17 mouse cellular contexts compared by ENCODE assay signal in the genomic region with DNA sequence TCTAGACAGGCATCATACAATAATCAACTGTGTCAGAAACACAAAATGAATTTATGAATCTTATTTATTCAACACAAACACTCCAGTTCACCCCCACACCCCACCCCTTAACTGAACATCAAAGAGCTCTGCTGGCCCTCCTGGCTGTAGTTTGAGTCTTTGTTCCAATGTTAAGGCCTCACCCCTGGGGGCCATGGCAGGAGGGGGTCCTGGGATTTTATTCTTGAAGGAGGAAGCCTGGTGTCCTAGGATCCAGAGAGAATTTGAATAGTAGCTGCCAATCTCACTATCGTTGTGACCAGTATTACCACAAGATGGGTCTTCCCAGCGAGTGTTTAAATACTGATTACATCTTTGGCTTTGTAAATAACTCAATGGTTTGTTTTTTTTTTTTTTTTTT.
DNase-seq lines count a peak whose midpoint lies in the region; ATAC-seq and TF ChIP-seq lines count a peak whose summit lies in the region.
"Had no signal": no experiment of that assay in that cellular context is flagged by ENCODE, and none has a peak within 500 bp of the region (broad histone marks: within the 10 kb centered on the region; RNA-seq: fewer than 3 reads in every experiment).

No protein-coding gene starts in this region.

- H3K27ac ChIP-seq in forebrain, embryonic 11.5 days (ENCODE audit: low read depth, low read length): peak overlapping the region; percentile 80
- peak overlapping the region; percentile 77 for H3K27ac ChIP-seq in hindbrain, embryonic 12.5 days
- peak overlapping the region; percentile 85 for H3K27ac ChIP-seq in midbrain, embryonic 13.5 days
- H3K27ac ChIP-seq in lung, postnatal 0 days (ENCODE audit: low read length): no peak overlapping the region
- H3K27ac ChIP-seq: limb, embryonic 15.5 days; liver, embryonic 15.5 days; stomach, postnatal 0 days had no signal

- TF ChIP-seq CTCF in lung, postnatal 0 days (IDR thresholded peaks at IDR 0.05): no peak

- H3K27me3 ChIP-seq in forebrain, embryonic 11.5 days (ENCODE audit: control insufficient read depth, insufficient read depth, low read length): no peaks in the 10 kb centered on the region
- H3K27me3 ChIP-seq in hindbrain, embryonic 12.5 days: peaks cover 4% of the 10 kb centered on the region; the same call in 1 of the 2 replicates
- H3K27me3 ChIP-seq in midbrain, embryonic 13.5 days: peaks cover 12% of the 10 kb centered on the region
- H3K27me3 ChIP-seq in lung, postnatal 0 days (replicated peaks; ENCODE audit: insufficient read depth, low read length): no peaks in the 10 kb centered on the region
- H3K27me3 ChIP-seq: limb, embryonic 15.5 days; liver, embryonic 15.5 days had no signal

- H3K9me3 ChIP-seq in forebrain, embryonic 11.5 days (ENCODE audit: control insufficient read depth, low read length): no peaks in the 10 kb centered on the region
- no peaks in the 10 kb centered on the region for H3K9me3 ChIP-seq in hindbrain, embryonic 12.5 days (replicated peaks)
- H3K9me3 ChIP-seq in midbrain, embryonic 13.5 days: no peaks in the 10 kb centered on the region
- H3K9me3 ChIP-seq in lung, postnatal 0 days (ENCODE audit: low read length): no peaks in the 10 kb centered on the region
- H3K9me3 ChIP-seq: limb, embryonic 15.5 days; liver, embryonic 15.5 days had no signal

- H3K36me3 ChIP-seq in forebrain, embryonic 11.5 days (ENCODE audit: control insufficient read depth, insufficient read depth, low read length): no peaks in the 10 kb centered on the region
- H3K36me3 ChIP-seq in hindbrain, embryonic 12.5 days: no peaks in the 10 kb centered on the region
- H3K36me3 ChIP-seq in midbrain, embryonic 13.5 days: no peaks in the 10 kb centered on the region
- no peaks in the 10 kb centered on the region for H3K36me3 ChIP-seq in lung, postnatal 0 days (ENCODE audit: insufficient read depth, low read length)
- H3K36me3 ChIP-seq: G1E; limb, embryonic 15.5 days; liver, embryonic 15.5 days had no signal

- WGBS in forebrain, embryonic 11.5 days: 3% methylated on average over 2 of the region's 2 CpGs
- WGBS in hindbrain, embryonic 12.5 days: 14% methylated on average over 2 of the region's 2 CpGs
- WGBS in midbrain, embryonic 13.5 days: 3% methylated on average over 2 of the region's 2 CpGs
- 29% methylated on average over 2 of the region's 2 CpGs for WGBS in lung, postnatal 0 days

- TF ChIP-seq EP300 in lung, postnatal 0 days (IDR thresholded peaks at IDR 0.05): no peak

- H3K4me1 ChIP-seq in forebrain, embryonic 11.5 days (replicated peaks; ENCODE audit: control insufficient read depth, insufficient read depth, low read length): peaks cover 44% of the 10 kb centered on the region
- H3K4me1 ChIP-seq in hindbrain, embryonic 12.5 days: peaks cover 44% of the 10 kb centered on the region
- H3K4me1 ChIP-seq in midbrain, embryonic 13.5 days (replicated peaks): peaks cover 44% of the 10 kb centered on the region
- H3K4me1 ChIP-seq in lung, postnatal 0 days (ENCODE audit: insufficient read depth, low read depth, low read length): no peaks in the 10 kb centered on the region
- H3K4me1 ChIP-seq: liver, embryonic 15.5 days; megakaryocyte, embryonic 14.5 days had no signal

- H3K4me2 ChIP-seq in forebrain, embryonic 11.5 days (ENCODE audit: low read depth, low read length, severe bottlenecking): peak overlapping the region; percentile 27; the same call in 1 of the 2 replicates
- no peak overlapping the region for H3K4me2 ChIP-seq in hindbrain, embryonic 12.5 days (replicated peaks)
- H3K4me2 ChIP-seq in midbrain, embryonic 13.5 days (replicated peaks): no peak overlapping the region
- H3K4me2 ChIP-seq in lung, postnatal 0 days (replicated peaks; ENCODE audit: low read depth, low read length): no peak overlapping the region
- H3K4me2 ChIP-seq: limb, embryonic 15.5 days; liver, embryonic 15.5 days had no signal

- no peak overlapping the region for H3K4me3 ChIP-seq in forebrain, embryonic 11.5 days (ENCODE audit: low read depth, low read length)
- H3K4me3 ChIP-seq in hindbrain, embryonic 12.5 days: no peak overlapping the region
- no peak overlapping the region for H3K4me3 ChIP-seq in midbrain, embryonic 13.5 days (replicated peaks)
- H3K4me3 ChIP-seq in lung, postnatal 0 days (ENCODE audit: low read depth, low read length): no peak overlapping the region
- H3K4me3 ChIP-seq: erythroblast, embryonic 14.5 days; limb, embryonic 15.5 days; liver, embryonic 15.5 days; megakaryocyte, embryonic 14.5 days; myocyte had no signal

- no peak overlapping the region for H3K9ac ChIP-seq in forebrain, embryonic 11.5 days (ENCODE audit: low read length)
- H3K9ac ChIP-seq in hindbrain, embryonic 12.5 days: no peak overlapping the region
- no peak overlapping the region for H3K9ac ChIP-seq in midbrain, embryonic 13.5 days (replicated peaks)
- H3K9ac ChIP-seq in lung, postnatal 0 days (replicated peaks; ENCODE audit: low read depth): no peak overlapping the region
- H3K9ac ChIP-seq: limb, embryonic 15.5 days; liver, embryonic 15.5 days had no signal

- no peak for ATAC-seq in forebrain, embryonic 11.5 days (replicated peaks; ENCODE audit: low FRiP score)
- ATAC-seq in hindbrain, embryonic 12.5 days (ENCODE audit: low FRiP score): no peak
- ATAC-seq in midbrain, embryonic 13.5 days: no peak
- no peak for ATAC-seq in lung, postnatal 0 days

- peak; percentile 39 to 42 for DNase-seq in cerebellum, postnatal 10 days
- DNase-seq in cerebellum, postnatal 14 days: no peak
- peak; percentile 57 for DNase-seq in forebrain, embryonic 11.5 days (ENCODE audit: low spot score)
- DNase-seq in lung, postnatal 0 days (ENCODE audit: low spot score): no peak
- no peak for DNase-seq in adrenal gland, adult 2 months
- no peak for DNase-seq in B cell, adult 2 months
- DNase-seq: gastrocnemius, postnatal 25 days; lung, postnatal 14 days had no signal

Comparison
In these comparisons a context has a peak if more than half of its experiments do, and no peak if none do; other contexts are left out.
1. DNase-seq: peak in cerebellum, postnatal 10 days (2 of 2) and forebrain, embryonic 11.5 days (single experiment); none in cerebellum, postnatal 14 days (0 of 2), lung, postnatal 0 days (single experiment), adrenal gland, adult 2 months (single experiment) and B cell, adult 2 months (0 of 2).